Mouse (Mus musculus) lung, embryonic 14.5 days (tissue): ENCODE measurements around the gene Ntng1. TPM values are rescaled to one million over a fixed set of nuclear protein-coding genes. Genes with fewer than 3 reads are reported as not detected.

Experiments
- ATAC-seq: fragments of 200-750 bp; cut with Nextera tagmentation; 2 replicates; pipeline ENCODE4 v1.8.0; 2017; ENCODE audit warnings: mild to moderate bottlenecking, moderate TSS enrichment, moderate library complexity; ENCODE audit not compliant: insufficient read depth
- DNase-seq: peaks from one replicate; pipeline ENCODE4 v3.0.0-alpha.2; 2015
- H3K27ac ChIP-seq: fragments of 300-500 bp; sonication (generic); 2 replicates; pipeline ENCODE4 v1.5.1; 2014; ENCODE audit warnings: low read depth, mild to moderate bottlenecking, moderate library complexity
- H3K27me3 ChIP-seq: fragments of 300-500 bp; sonication (generic); 2 replicates; pipeline ENCODE4 v1.6.1; 2014; ENCODE audit warnings: low read length, control low read depth; ENCODE audit not compliant: insufficient read depth
- H3K36me3 ChIP-seq: fragments of 300-500 bp; sonication (generic); 2 replicates; pipeline ENCODE4 v1.6.1; 2014; ENCODE audit warnings: control low read depth; ENCODE audit not compliant: insufficient read depth
- H3K4me1 ChIP-seq: fragments of 300-500 bp; sonication (generic); 2 replicates; pipeline ENCODE4 v1.6.1; 2014; ENCODE audit warnings: antibody characterized with exemption, control low read depth; ENCODE audit not compliant: insufficient read depth
- H3K4me2 ChIP-seq: fragments of 300-500 bp; sonication (generic); 2 replicates; pipeline ENCODE4 v1.6.1; 2014; ENCODE audit warnings: mild to moderate bottlenecking
- H3K4me3 ChIP-seq: fragments of 300-500 bp; sonication (generic); 2 replicates; pipeline ENCODE4 v1.5.1; 2014; ENCODE audit warnings: low read depth, low read length
- H3K9ac ChIP-seq: fragments of 300-500 bp; sonication (generic); 2 replicates; pipeline ENCODE4 v1.6.1; 2014
- H3K9me3 ChIP-seq: fragments of 300-500 bp; sonication (generic); 2 replicates; pipeline ENCODE4 v1.6.1; 2016; ENCODE audit warnings: low read depth, low read length, control low read depth
- CTCF ChIP-seq: IDR thresholded peaks from 2 replicates; pipeline ENCODE4 v1.5.1; 2016; ENCODE audit warnings: antibody characterized with exemption, low read depth
- WGBS: fragments of 180-500 bp; shearing (Covaris S2); extraction: QIAGEN DNeasy Blood & Tissue Kit; methylation state at CpG from one replicate; pipeline ENCODE4 v1.1.7; 2014; 5-methylcytosine and 5-hydroxymethylcytosine counted together
- polyA plus RNA-seq: library from polyadenylated mRNA; unstranded; fragments of >200 nt; fragmentation: Nextera tagmentation; extraction: Ambion mirVana; gene quantifications from 2 replicates; pipeline ENCODE4 v1.2.1, GENCODE M21; 2014

Gene Ntng1
- polyA plus RNA-seq, 1 experiment from 2014 or later: 3.3 TPM

DNA sequence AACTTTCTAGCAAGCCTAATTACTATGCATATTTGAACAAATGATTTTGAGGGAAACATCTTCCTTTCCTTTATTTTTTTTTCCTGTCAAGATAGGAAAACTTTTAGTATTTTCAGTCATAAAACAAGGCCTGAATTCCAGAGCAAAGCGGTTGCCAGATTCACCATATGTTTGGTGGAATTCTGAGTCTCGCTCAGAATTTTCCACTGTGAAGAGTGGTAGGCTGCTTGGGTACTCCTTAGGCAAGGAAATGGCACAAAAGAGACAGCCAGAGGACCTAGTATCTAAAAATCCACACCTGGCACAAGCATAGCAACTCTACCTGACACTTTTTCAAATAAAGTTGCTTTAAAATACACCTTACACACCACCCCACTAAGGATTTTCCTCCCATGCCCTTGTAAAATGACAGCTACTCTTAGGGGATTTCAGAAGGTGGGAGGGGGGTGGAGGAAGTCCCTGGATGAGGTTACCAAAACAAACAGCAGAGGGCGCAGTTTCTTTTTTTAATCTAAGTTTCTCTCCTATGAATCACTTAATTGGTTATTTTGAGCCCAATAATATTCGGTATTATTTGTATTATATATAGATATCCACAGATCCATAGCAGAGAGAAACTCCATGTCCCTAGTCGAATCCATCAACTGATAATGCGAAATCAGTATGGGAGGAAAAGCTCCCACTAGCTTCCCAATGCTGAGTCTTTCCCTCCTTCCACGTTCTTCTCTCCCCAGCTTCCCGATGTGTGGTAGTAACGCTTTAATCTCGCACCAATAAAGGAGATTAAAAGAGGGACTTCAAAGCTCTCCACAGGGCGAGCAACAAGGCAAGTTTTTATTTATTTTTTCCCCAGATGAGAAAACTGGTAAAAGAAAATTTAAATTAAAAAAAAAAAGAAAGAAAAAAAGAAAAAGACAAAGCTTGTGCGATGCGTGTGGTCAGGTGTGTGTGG lies 2.2 kb downstream of the Ntng1 start:
- H3K4me2 ChIP-seq: peak overlapping the region; percentile 99
- H3K27me3 ChIP-seq: peaks cover 13% of the 10 kb centered on the region
- H3K36me3 ChIP-seq: no peaks in the 10 kb centered on the region
- H3K4me1 ChIP-seq: no peaks in the 10 kb centered on the region
- 3% methylated on average over 13 of the region's 13 CpGs for WGBS
- peak overlapping the region; percentile 54 for H3K4me3 ChIP-seq
- DNase-seq: peak; percentile 90
- H3K9me3 ChIP-seq: no peaks in the 10 kb centered on the region
- peak overlapping the region; percentile 57; the same call in 1 of the 2 replicates for H3K9ac ChIP-seq
- peak; percentile 10; the same call in 1 of the 2 replicates for ATAC-seq
- no peak overlapping the region for H3K27ac ChIP-seq
- TF ChIP-seq CTCF: peak; percentile 63

DNA sequence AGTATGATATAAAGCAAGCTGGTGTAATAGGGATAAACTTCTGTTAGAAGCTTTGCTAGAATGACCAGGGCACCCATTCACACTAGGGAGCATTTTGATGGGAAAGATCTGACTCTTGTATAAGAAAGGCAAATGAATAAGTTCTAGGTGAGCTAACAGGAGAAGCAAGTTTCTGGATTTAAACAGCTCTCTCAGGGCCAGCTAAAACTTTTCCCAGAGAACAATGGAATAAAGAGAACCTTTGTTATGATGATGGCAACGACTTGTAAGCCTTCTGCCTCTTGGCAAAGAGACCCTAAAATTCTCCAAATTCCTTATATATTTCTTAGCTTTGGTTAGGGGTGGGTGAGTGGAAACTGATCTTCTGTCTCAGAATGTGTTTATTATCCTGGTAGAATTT lies 7.7 kb downstream of the Ntng1 start:
- Histone ChIP-seq H3K36me3 (no peaks in the 10 kb centered on the region), H3K9me3 (no peaks in the 10 kb centered on the region), H3K4me3 (no peak overlapping the region), H3K9ac (no peak overlapping the region), H3K27ac (no peak overlapping the region), H3K4me1 (no peaks in the 10 kb centered on the region), H3K4me2 (no peak overlapping the region), H3K27me3 (no peaks in the 10 kb centered on the region)
- ATAC-seq: no peak
- 9% methylated on average over 1 of the region's 1 CpGs for WGBS
- no peak for TF ChIP-seq CTCF
- no peak for DNase-seq

DNA sequence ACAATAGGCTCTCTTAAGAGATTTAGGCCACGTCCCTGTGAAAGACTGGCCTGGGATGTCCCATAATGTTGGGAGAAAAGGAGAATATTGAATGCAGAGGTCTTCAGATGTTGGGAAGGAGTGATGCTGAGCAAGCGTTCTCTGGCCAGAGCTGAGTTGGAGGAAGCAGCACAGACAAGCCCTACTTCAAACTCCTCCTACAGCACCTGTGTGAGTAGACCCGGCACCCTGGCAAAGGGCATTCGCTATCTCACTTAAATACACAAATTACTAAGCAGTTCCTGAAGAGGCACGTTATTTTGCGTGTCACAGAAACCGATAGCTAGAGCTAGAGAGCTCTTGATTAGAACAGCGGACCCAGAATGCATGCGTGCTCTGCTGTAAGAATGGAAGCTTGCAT lies 10.7 kb downstream of the Ntng1 start:
- DNase-seq: no peak
- H3K4me2 ChIP-seq: no peak overlapping the region
- no peak for ATAC-seq

DNA sequence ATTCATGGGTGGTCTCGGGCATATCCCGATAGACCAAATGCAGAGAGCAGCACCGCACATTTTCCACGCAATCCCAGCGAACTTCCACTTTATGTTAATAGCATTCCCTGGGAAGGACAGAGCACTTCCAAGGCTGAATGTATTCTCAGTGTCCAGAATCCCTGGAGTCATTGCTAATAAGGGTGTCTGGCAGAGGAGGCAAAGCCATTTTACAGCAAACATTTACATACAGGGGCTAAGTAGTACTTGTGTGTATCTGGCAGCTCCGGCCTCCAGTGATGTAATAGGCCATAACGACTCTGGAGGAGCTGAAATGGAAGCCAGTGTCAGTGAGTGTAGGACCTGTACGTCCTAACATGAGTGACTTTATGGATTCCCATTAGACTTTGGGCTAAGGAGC lies 11.5 kb downstream of the Ntng1 start:
- DNase-seq (no peak), ATAC-seq (no peak; the same call in 1 of the 2 replicates)
- Histone ChIP-seq H3K36me3 (no peaks in the 10 kb centered on the region), H3K9me3 (no peaks in the 10 kb centered on the region), H3K4me1 (no peaks in the 10 kb centered on the region), H3K9ac (no peak overlapping the region), H3K4me3 (no peak overlapping the region), H3K27ac (no peak overlapping the region), H3K27me3 (no peaks in the 10 kb centered on the region), H3K4me2 (no peak overlapping the region)
- TF ChIP-seq CTCF: no peak
- 68% methylated on average over 8 of the region's 8 CpGs for WGBS

More for the DNA sequence above, 10.7 kb downstream of the Ntng1 start:
- H3K36me3 ChIP-seq: no peaks in the 10 kb centered on the region
- WGBS: 59% methylated on average over 9 of the region's 9 CpGs
- no peaks in the 10 kb centered on the region for H3K9me3 ChIP-seq
- H3K4me3 ChIP-seq: no peak overlapping the region
- H3K9ac ChIP-seq: no peak overlapping the region
- no peaks in the 10 kb centered on the region for H3K4me1 ChIP-seq
- H3K27me3 ChIP-seq: no peaks in the 10 kb centered on the region
- TF ChIP-seq CTCF: no peak
- H3K27ac ChIP-seq: no peak overlapping the region

DNA sequence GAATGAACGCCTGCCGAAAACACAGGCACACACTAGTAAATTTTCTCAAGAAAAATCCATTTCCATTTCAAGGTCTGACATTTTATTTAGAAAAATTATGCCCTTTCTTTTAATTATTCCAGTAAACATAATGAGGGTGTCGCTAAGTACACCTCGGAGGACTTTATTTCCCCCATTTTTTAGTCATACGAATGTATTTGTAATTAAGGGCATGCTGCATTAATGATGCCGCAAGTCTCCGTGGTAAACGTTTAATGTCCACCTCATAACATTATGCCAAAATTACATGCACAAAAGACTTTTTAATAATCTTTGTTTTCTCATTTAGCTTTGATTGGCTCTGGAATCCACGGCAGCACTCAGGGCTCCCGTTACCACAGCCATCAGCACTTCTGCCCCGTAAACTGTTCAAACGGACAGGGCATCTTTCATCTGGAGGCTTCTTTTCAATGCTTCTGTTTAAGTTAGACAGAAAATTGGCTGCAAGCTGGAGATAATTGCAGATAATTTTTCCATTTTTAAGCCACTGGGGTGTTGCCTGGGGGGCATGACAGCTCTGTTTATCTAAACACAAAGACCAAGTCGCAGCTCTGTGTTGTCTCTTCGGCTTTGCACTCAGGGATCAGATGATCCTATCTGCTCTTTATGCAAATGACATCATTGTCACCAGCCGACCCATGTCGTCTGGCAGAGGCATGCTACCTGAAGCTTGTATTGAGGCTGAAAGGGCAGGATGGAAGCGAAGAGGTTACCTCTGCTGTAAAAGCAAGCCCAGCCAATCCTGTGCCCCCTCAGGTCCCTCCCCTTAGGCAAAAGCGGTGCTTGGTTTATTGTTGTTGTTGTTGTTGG lies 12.5 kb downstream of the Ntng1 start:
- Histone ChIP-seq H3K4me2 (no peak overlapping the region), H3K9me3 (no peaks in the 10 kb centered on the region), H3K4me3 (no peak overlapping the region), H3K27ac (no peak overlapping the region), H3K4me1 (no peaks in the 10 kb centered on the region), H3K27me3 (no peaks in the 10 kb centered on the region), H3K9ac (no peak overlapping the region), H3K36me3 (no peaks in the 10 kb centered on the region)
- WGBS: 50% methylated on average over 18 of the region's 18 CpGs
- ATAC-seq (no peak), DNase-seq (no peak)
- TF ChIP-seq CTCF: no peak

DNA sequence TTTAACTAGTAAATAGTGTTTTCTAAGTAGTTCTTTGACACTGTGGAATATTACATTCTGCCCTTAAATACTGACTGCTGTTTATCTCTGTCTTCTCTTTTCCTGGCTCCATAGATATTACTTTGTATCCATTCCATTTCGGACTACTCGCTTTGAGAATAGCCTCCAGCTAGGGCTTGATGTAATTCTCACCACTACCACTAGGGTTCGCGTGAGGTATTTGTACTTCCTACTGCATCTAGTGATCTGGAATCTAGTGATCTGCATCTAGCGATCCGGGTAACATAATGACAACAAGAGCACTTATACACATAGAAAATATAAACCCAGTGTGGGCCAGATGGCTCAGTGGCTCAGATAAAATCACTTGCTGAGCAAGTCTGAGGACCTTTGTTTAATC lies 14.2 kb downstream of the Ntng1 start:
- Histone ChIP-seq H3K9ac (no peak overlapping the region), H3K27me3 (no peaks in the 10 kb centered on the region), H3K9me3 (no peaks in the 10 kb centered on the region), H3K4me2 (no peak overlapping the region), H3K36me3 (no peaks in the 10 kb centered on the region), H3K4me3 (no peak overlapping the region), H3K27ac (no peak overlapping the region), H3K4me1 (no peaks in the 10 kb centered on the region)
- peak; percentile 49 for TF ChIP-seq CTCF
- peak; percentile 49 for DNase-seq
- 60% methylated on average over 6 of the region's 6 CpGs for WGBS
- no peak for ATAC-seq

DNA sequence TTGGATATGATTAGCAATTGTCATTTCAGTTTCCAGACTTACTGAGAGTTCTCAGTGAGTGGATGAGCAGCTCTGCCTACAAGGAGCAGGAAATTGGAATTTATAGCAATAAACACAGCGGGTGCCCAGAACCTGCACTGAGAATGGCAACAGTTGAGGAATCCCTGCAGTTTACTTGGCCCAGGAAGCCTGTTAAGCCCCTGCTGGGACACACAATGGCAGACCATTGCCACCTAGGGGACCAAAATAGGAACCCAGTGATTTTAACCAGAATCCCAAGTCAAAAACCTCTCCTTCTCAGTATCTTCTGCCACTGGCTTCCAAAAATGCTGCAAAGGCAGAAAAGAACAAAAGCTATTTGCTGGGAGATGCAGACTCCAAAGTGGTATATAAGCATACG lies 37.8 kb downstream of the Ntng1 start:
- peak; percentile 25; the same call in 1 of the 2 replicates for TF ChIP-seq CTCF
- Histone ChIP-seq H3K9ac (no peak overlapping the region), H3K4me3 (no peak overlapping the region), H3K36me3 (no peaks in the 10 kb centered on the region), H3K27me3 (no peaks in the 10 kb centered on the region), H3K4me2 (no peak overlapping the region), H3K9me3 (no peaks in the 10 kb centered on the region), H3K27ac (no peak overlapping the region), H3K4me1 (no peaks in the 10 kb centered on the region)
- no peak for ATAC-seq
- DNase-seq: peak; percentile 43
- 46% methylated on average over 2 of the region's 2 CpGs for WGBS
